Mouse (Mus musculus): ENCODE data around the gene Nufip2.
"Not testable (repeated sequence)": the region's sequence is repeated elsewhere in the genome, so short reads cannot be mapped to it uniquely, and the experiment has no call there.

The Nufip2 gene

DNA sequence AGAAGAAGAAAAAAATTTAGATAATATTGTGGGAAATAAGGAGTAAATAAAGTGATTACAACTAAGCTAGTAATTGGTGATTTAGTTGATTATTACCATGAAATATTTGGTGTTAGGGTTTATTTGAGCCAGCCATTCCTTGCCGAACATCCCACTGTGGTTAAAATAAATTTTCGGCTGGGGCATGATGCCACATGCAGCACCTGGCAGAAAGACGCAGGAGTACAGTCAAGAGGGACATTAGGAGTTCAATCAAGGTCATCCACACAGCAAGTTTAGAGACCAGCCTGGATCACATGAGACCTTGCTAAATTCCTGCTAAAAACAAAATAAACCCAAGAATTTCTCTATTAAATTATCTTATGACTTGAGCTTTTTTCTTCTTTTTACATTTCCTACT, 23.1 kb downstream of the Nufip2 start:
- no peak for DNase-seq (ENCODE audit: low spot score in 2 of 2)

DNA sequence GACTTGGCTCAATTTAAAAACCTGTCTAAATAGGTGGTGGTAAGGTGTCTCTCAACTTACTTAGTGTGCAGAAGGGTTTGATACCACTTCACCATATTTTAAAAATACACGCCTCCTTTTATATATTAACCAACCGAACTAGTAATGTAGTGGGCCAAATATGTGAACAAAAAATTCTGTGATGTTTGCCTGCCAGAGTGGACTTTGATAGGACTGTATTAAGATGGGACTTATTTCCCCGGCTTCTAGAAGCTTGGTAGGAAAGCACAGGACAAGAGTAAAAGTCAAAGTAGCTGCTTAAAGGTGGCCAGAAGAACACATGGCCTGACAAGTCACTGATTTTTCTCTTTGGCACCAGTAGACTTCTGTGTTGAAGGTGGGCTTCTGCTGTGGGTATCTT, 27.8 kb downstream of the Nufip2 start:
- DNase-seq (ENCODE audit: low spot score in 2 of 2) = no peak

DNA sequence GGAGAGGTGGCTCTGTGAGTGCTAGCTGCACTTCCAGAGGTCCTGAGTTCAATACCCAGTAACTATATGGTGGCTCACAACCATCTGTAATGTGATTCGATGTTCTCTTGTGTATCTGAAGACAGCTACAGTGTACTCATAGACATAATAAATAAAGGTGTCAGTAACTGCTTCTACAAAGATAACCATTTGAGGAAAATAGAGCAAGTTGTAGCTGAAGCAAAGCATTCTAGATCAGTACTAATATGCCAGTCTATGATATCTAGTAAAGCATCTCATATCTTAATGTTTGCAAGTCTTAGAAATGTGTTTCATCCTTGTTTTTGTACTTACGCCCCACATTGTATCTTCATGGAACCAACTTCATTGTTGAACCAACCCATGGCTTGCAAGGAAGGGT, 33.1 kb downstream of the Nufip2 start:
- DNase-seq (ENCODE audit: low spot score in 2 of 2) = no peak

DNA sequence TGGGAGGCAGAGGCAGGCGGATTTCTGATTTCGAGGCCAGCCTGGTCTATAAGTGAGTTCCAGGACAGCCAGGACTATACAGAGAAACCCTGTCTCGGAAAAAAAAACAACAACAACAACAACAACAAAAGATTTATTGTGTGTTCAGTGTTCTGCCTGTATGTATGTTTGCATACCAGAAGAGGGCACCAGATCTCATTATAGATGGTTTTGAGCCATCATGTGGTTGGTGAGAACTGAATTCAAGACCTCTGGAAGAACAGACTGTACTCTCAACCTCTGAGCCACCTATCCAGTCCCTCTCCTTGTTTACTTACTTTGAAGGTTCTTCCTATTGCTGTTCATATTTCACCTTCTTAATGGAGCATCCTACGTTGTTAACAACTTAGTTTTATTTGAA, 35.4 kb downstream of the Nufip2 start:
- no peak for DNase-seq (ENCODE audit: low spot score in 2 of 2)

DNA sequence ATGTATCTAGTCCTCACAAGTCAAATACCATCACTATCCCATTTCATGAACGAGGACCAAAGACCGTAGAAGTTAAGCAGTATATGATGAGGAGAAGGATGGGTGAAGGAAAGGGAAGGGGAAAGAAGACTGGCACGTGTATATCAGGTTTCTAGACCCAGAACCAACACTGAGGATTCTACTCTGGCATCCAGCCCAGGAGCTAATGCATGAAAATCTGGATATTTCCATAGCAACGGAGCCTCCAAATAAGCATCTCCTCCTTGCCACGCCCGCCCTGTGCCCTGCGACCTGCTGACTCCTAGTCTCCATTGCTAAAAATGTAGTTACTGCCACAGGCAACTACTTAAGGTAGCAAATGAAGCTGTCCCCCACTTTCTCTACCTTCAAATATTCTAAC, 38.8 kb downstream of the Nufip2 start:
- no peak for DNase-seq (ENCODE audit: low spot score in 2 of 2)

DNA sequence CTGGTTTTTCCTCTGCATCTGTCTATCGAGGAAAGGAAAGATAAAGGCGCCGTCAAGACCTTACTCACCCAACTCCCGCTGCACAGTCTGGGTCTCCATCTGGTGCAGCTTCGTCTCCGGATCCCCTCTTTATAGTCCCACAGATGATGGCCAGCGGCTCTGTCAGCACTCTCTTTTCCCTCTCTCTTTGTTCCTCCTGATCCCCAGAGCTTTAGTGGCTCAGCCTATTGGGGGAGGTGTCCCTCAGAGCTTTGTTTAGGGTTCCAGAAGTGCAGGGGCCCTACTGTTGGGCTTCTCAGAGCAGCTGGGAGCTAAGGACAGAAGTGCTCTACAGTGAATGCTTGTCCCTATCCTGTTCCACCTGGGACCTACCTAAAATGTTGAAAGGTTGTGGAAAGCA, 39.2 kb downstream of the Nufip2 start, which contains the start of gene Cryba1:
TSS of gene Cryba1 (minus strand) at position 101 of the 400 bp plus-strand sequence.
- no peak for DNase-seq (ENCODE audit: low spot score in 2 of 2)

DNA sequence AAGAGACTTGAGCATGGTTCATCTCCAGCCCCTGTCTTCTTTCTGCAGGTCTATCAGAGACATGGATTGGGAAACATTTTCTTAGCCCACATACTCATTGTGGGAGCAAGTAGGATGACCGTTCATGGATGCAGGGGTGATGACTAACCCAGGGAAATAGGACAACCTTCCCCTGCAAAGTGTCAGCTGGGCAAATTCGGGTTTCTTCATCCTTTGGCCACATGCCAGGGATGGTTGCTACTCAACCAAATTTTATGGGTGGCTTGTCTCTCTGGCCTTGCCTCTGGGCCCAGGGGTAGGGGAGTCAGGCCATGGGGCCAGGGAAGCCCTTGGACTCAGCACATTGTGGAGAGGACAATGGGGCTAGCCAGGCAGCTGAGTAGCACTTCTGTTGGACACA, 42.6 kb downstream of the Nufip2 start:
- DNase-seq (ENCODE audit: low spot score in 2 of 2) = no peak

DNA sequence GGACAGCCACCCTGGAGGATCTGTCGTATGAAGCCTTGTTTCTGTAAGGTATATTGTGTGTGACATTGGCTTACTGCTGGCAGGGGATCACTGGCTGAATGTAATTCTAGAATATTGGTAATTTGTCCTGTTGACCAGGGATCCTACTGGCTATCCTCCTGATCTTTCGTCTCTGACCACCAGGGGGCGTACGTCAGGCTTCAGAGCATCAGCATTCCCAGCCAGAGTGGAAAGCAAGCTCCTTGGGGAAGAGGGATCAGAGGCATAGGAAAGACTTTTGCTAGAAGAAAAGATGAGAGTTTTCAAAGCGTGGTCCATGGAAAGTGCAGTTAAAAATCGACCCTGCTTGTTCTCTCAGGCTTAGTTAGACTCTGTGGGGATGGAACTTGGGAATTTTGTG, 51.3 kb downstream of the Nufip2 start:
- peak; percentile 62 to 86 for DNase-seq (ENCODE audit: low spot score in 2 of 2)

DNA sequence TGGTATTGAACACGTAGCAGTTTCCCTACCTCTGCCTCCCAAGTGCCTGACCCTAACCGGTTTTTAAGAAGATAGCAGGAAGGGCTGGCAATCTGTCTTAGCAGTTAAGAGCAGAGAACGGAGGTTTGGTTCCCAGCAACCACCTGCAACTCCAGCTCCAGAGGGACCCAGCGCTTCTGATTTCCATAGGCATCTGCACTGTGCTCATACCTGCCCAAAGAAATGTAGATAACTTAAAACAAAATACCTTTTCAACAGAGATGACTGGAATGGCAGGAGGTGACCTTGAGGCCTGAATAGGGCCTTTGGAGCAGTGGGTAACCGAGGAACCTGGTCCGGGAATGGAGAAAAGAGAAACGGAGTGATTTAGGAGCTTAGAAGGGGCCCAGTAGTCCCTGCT, 52.6 kb downstream of the Nufip2 start:
- no peak for DNase-seq (ENCODE audit: low spot score in 2 of 2)

DNA sequence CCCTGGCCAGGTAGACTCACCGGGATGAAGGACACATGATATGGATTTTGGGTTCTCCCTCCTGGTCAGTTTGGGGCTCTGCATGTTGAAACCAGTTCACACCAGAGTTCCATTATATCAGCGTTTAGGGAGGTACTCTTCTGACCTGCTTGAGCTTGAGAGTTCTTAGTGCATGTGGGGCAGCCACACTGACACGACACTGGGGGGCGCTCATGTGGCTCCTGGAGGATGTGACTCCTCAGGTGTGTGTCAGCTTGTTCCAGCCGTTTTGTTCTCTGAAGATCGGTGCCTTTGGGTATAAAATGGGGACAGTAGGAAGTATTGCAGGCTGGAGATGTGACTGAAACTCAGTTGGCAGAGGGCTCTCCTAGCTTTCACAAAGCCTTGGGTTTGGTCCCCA, 58.0 kb downstream of the Nufip2 start:
- DNase-seq (ENCODE audit: low spot score in 2 of 2) = no peak

DNA sequence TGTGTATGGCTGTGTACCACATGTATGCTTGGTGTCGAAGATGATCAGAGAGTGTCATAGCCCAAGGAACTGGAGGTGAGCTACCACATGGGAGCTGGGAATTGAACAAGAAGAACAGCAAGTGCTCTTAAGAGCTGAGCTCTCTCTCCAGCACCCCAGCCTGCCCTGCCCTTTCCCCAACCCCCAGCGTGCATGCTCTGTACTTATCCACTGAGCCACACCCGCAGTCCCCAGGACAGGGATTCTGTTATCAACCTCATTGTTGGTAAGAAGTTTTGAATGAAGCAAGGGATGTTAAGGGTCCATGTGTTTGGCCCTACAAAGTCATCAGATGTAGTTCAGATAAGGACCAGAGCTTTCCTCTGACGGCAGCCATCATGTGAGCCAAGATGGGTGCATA, 60.7 kb downstream of the Nufip2 start:
- DNase-seq (ENCODE audit: low spot score in 2 of 2) = no peak

DNA sequence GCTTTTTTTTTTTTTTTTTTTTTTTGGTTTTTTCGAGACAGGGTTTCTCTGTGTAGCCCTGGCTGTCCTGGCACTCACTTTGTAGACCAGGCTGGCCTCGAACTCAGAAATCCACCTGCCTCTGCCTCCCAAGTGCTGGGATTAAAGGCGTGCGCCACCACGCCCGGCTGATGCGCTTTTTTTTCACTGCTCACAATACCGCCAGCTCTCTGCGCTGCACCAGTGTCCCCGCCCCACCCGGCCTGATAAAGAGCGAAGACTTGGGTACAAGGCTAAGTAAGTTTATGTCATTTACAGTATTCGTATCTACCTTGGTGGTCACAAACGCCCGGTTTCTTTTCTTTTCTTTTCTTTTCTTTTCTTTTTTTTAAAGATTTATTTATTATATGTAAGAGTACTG, 61.1 kb downstream of the Nufip2 start:
- not testable (repeated sequence) for DNase-seq (ENCODE audit: low spot score in 2 of 2)

DNA sequence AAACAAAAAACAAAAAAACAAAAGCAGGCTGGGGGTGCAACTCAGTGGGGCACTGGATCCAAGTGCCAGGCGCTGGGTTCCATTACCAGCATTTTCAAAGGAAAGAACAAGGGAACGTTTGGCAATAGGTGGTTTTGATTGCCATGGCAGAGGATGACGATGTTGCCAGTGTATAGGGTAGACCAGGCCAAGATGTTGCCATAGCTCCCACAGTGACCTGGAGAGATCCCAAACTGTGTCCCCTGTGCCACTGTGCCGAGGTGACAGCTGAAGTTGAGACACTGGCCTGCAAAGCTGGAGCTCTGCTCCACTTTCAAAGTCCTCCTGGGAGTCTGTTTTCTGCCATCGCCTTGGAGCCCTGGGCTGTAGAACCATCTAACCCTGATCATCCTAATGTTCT, 63.0 kb downstream of the Nufip2 start:
- DNase-seq (ENCODE audit: low spot score in 2 of 2) = no peak

DNA sequence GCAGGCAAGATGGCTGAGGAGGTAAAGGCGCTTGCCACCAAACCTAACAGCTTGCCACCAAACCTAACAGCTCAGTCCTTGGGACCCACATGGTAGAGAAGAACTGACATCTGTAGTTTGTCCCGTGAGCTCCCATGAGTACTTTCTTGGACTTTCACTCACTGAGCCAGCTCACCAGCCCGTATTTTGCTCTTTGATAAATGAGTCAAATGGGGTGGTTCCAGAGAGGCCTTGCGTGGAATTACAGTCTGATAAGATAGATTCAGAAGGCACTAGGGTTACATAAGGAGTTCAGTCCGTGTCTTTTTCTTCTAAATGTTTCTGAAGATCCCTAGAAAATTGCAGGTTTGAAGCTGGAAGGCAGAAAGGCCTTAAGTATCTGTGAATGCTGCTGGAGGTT, 66.6 kb downstream of the Nufip2 start:
- no peak for DNase-seq (ENCODE audit: low spot score in 2 of 2)

DNA sequence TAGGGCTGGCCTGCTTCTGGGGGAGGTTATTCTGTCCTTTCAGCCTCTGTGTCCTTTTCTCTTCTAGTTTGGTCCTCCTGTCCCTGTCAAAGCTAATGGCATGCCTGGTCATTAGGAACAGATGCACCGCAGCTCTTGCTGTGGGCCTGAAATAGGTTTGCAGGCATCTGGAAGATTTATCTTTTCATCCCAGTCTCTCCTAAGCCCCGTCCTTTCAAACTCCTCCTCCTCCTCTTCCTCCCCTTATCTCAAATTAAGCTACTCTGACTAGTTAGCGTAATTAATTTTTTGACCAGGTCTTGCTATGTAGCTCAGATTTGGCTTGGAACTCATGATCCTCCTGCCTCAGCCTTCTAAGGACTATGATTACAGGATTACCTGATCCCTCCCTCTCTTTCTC, 67.5 kb downstream of the Nufip2 start:
- DNase-seq (ENCODE audit: low spot score in 2 of 2) = no peak

DNA sequence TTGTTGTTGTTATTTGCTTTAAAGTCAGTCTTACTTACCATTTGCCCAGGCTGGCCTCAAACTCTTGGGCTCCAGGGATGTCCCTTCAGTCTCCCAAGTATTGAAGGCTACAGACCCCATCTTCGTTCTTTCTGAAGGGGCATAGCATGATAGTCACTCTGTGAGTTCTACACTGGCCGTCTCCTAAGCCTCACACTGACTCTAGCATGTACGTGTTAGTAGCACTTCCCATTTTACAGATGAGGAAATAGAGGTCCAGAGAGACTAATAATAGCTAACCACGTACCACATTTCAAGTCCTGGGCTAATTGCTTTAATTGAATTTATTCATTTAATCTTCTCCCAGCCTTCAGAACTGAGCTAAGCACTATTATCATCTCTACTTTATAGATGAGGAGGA, 74.1 kb downstream of the Nufip2 start:
- no peak for DNase-seq (ENCODE audit: low spot score in 2 of 2)

DNA sequence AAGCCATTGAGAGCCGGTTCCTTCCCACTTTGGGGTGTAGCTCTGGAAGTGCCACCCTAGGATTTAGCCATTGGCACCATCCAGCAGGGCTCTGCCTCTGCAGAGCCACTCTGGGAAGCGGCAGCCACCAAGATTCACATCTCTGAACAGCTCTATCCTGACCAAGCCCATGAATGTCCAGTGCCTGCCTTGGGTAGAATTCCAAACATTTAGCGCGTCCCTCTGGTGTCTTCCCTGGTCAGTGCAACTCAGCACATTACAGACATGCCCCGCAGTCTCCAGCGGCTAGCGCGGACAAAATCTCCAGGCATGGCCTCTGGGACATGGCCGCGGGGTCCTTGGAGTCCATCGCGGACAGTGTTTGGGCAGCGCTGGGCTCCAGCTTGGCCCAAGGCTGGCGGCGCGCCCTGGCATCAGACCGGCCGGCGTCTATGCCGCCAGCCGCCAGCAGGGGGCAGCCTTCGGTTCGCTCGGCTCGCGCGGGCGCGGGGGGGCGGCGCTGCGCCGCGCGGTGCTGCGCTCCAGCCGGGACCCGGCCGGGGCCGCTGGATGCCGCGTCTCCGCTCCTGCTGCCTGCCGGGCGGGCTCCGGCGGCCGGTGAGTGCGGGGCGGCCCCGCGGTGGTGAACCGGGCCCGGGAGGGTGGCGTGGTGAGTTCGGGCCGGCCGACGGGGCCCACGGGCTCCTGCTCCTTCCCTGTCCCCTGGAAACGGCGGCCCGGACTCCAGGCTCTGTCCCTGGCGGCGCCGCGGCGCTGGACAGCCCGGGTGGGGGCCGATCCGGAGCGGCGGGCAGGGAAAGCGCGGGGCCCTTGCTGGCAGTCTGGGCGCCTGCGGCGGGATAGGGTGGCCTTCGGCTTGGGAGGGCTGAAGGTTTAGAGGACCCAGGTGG, 77.1 kb downstream of the Nufip2 start, which contains the start of gene Myo18a:
TSS of gene Myo18a (plus strand) at position 464 of the 890 bp plus-strand sequence.
- DNase-seq (ENCODE audit: low spot score in 2 of 2) = peak; percentile 78 to 85

DNA sequence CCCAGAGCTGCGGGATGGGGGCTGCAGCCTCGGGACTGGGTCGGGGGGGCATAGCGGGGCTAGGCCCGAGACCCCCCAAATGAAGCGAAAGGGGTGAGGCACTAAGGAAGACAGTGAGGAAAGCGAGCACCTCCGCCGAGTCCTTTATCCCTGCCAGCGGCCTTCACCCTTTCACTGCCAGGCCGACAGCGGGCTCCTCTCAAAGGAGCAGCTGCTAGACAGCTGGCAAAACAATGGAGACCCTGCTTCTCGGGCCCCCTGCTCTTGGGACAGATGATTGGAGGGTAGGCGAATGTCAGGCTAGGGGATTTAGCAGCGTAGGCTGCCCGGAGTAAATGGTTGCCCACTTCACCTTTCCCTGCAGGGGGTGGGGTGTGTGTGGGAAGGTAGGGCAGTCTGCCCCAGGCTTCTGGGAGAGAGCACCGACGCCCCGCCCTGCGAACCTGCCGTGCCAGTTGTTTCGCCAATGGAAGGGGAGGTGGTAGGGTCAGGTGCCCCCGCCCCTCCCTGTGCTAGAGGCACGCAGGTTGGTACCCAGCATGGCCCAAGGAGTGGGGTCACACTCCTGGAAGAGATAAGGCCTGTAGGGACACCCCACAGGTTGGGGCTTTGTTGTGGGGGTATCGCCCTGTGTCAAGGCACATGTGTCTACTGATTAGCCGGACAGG, 77.9 kb downstream of the Nufip2 start:
- peak in 1 of 2 experiments; percentile 49 for DNase-seq (ENCODE audit: low spot score in 2 of 2)

DNA sequence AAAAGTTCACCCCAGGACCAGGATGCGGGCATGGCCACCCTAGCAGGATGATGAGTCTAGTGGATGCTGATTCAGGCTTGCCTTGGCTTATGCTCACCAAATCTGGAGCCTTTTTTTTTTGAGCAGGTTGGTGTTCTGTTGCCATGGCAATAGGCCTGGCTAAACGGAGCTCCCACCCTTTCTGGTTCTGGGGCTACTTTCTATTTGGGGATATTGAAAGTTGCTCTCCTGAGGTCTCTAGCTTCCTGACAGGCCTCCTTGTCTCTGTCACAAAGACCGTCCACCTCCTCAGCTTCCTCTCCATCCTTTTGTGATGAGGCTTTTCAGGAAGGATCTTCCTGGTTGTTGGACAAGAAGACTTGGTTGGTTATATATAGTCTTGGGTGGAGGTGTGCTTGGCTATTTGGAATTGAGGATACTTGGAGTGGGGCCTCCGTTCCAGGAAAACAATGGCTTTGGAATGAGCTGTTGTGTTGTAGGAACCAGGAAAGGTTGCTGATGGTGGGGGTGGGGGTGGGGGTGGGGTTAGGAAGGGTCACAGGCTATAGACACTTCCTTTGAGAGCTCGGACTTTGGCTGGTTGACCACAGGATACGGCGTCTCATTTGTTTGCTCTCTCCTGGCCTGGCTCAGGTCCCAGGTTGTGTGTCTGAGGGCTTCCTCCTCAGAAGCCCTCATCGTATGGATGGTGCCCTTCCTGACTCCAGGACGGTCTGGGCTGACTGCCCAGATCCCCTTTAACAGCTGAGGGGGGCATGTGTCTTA, 78.9 kb downstream of the Nufip2 start:
- DNase-seq (ENCODE audit: low spot score in 2 of 2) = no peak

DNA sequence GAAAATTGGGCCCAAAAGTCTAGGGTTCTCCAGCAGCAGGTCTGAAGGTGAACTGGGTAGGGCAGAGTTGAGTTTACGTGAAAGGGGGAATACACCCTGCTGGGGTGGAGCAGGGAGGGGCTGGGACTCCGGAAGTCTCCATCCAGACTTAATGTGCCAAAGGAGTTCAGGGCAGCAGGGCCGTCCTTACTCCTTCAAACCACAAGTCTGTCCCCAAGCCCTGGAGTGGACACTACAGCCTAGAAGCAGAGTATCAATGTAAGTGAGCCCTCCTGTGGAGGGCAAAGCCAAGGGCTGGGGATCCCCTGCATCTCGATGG, 79.5 kb downstream of the Nufip2 start:
- DNase-seq (ENCODE audit: low spot score in 2 of 2) = no peak

DNA sequence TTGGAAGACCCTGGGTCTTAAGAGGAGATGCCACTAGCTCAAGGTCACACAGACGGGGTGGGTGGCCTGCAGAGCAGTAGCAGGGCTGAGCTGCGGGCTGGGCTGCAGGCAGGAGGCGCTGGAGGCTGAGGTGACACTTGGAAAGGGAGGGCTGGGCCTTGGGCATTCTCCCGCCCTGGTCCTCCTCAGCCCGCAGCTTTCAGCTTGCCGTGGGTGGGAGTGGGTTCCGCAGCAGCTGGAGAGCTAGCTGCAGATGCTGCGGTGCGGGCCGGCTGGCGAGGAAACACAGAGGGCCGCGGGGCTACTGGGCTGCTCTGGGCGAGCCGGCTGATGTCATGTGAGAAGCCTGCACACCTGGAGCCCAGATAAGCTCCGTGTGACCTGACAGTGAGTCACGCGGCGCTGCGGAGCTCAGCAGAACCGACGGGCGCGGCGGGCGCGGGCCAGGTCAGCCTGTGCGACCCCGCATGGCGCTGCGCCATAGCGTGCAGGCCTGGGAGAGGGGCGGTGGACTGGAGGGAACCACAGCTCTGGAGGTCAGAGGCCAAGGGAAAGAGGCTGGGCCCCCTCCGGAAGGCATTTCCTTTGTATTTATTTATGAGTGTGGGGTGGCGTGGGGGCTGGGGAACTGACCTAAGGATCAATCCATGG, 80.5 kb downstream of the Nufip2 start:
- DNase-seq (ENCODE audit: low spot score in 2 of 2) = peak in 1 of 2 experiments; percentile 52

DNA sequence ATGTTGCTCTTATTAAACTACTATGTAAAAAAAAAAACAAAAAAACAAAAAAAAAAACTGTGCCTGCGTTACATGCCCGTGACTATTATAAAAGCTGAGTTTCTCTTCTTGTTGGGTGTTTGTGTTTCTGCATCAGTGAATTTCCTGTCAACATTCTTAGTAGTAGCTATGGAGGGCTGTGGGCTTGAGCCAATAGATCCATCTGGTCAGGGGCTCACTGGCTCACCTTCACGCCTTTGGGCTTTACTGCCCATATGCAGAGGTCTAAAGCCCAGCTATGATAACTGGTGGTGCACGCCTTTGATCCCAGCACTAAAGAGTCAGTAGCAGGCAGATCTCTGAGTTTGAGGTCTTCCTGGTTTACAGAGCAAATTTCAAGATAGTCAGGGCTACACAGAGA, 83.5 kb downstream of the Nufip2 start:
- no peak for DNase-seq (ENCODE audit: low spot score in 2 of 2)

Measured in urinary bladder, postnatal 4 days (tissue).